Mouse (Mus musculus) testis, adult 10 weeks (tissue): Measurements from ENCODE around the gene Vmn1r233. TPM values are rescaled to one million over a fixed set of nuclear protein-coding genes. Genes with fewer than 3 reads are reported as not detected.

Source experiments
- polyA plus RNA-seq: library from polyadenylated mRNA; stranded (reverse); fragments of 350-450 nt; fragmentation: Illumina TruSeq; extraction: RNeasy Lipid Tissue Mini Kit (QIAGEN cat#74804); gene quantifications from one replicate; pipeline ENCODE4 v1.2.3, GENCODE M21; 2014; ENCODE audit warnings: low read depth, low replicate concordance

Gene Vmn1r233
- not detected for polyA plus RNA-seq

DNA sequence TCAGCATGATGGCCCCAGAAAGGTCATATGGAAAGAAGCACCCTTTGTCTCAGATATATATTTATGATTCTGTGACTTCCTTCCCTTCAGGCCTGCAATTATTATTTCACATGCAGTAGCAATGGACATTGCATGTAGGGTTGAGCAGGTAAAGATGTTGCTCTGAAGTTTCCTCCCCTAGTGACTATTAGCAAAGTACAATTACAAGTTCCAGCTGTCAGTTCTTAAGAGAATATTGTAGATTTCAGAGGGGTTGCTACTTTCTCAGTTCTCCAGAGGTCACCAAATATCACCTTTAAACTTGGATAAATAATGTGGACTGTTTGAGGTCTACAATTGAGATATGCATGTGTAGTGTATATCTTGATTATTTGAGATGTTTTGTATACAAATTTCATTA, at the start of gene Vmn1r233:
Vmn1r233 (minus strand) TSS at position 101 of the 400 bp plus-strand sequence.

DNA sequence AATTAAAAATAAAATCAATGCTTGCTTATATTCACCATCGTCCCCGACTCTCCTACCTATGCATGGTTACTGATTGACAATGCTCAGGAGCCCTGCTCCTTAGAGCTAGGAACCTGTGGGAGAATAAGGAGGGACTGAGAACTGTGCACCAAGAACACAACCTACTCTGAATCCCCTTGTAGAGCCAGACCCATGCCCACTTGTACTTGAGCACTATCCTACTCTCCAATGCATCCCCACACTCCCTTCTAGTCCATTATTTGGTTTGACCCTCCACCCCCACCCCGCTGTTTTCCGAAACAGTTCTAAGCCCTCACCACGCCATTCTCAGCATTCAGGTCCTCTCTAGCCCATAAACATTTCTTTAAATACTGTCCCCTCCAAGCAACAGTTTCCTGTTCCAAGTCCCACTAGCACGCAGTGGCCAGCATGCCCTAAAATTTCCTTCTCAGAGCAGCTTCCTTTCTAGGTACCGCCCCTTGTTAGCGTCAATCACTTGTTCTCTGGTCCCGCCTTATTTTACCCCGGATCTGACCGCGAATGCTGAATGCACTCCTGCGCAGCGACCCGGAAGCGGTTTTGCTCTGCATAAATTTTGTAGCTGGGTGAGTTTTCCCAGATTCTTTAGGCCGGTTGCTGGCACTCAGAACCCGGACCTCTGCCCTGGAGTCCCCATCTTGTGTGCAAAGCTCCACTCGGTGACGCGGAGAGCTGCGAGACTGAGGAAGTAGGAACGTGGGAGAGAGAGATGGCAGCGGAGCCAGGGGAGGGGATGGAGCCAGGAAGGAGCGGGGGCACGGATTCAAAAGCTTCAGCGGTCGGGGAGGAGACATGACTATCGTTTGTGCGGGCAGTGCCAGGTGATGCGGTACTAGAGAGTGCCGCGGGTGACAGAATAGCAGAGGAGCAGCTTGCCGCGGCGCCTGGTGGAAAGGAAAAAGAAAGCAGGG, 12.4 kb upstream of the Vmn1r233 start, which contains the start of gene Zfp160:
Zfp160 (plus strand) TSS at position 522 of the 950 bp plus-strand sequence.

DNA sequence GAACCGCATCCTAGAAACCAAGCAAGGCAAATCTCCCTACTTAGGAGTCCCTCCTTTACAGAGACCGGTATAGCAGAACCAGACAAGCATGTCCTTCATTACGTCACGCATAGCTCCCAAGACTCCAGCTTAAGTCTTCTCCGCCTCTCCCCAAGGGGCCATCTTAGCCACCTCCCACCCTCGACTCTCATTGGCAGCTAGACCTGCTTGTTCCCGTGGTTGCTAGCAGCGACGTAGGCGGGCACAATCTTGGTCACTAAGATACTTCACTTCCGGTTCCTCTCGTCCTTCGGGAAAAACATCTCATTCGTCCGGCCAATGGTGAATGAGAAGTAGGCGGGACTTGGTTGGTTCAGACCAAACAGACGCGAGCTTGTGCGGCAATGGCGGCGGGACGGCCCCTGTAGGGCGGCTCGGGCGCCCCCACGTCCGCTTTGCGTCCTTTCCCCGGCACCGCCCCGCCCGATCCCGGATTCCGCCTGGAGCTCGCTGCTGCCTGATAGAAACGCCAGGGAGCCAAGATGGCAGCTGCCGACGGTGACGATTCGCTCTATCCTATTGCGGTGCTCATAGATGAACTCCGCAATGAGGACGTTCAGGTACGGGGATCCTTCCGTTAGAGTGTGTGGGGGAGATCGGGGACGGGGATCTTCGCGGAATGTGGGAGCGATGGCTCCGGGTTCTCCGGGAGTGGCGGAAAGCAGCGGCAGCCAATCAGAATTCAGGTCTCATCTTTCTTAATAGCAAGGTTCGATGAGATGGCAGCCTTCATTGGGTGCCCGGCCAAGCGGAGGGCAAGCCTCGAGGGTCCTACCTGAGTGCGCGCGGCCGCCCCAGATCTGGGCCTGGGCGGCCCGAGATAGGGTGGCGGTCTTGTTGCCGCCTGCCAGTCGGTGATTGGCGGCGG, 51.0 kb downstream of the Vmn1r233 start, which contains the start of gene Ppp2r1a:
Ppp2r1a (plus strand) TSS at position 327 of the 907 bp plus-strand sequence.

Other genes starting within 250 kb of the Vmn1r233 start
- gene Vmn1r228, start 210.3 kb downstream of the Vmn1r233 start, polyA plus RNA-seq: not detected
- not detected for gene Vmn1r229, start 184.9 kb downstream of the Vmn1r233 start, polyA plus RNA-seq
- gene Vmn1r230, start 156.0 kb downstream of the Vmn1r233 start, polyA plus RNA-seq: not detected
- not detected for gene Vmn1r231, start 91.4 kb downstream of the Vmn1r233 start, polyA plus RNA-seq
- gene Vmn1r232, start 76.8 kb downstream of the Vmn1r233 start, polyA plus RNA-seq: not detected
- gene Ppp2r1a, start 51.2 kb downstream of the Vmn1r233 start, polyA plus RNA-seq: 10.8 TPM
- 18.0 TPM for gene Zfp160, start 12.4 kb upstream of the Vmn1r233 start, polyA plus RNA-seq
- gene Vmn1r234, start 229.6 kb upstream of the Vmn1r233 start, polyA plus RNA-seq: 0.20 TPM